Mouse (Mus musculus) hindbrain, embryonic 10.5 days (tissue): ENCODE measurements around the gene Met. TPM values are rescaled to one million over a fixed set of nuclear protein-coding genes. Genes with fewer than 3 reads are reported as not detected.

Experiments used
- DNase-seq: peaks from one replicate; pipeline ENCODE4 v3.0.0-alpha.2; 2017; ENCODE audit warnings: low spot score
- H3K27ac ChIP-seq: fragments of 300-500 bp; sonication (generic); 2 replicates; pipeline ENCODE4 v1.5.1; 2016; ENCODE audit warnings: mild to moderate bottlenecking, moderate library complexity
- H3K27me3 ChIP-seq: fragments of 300-500 bp; sonication (generic); 2 replicates; pipeline ENCODE4 v1.6.1; 2016; ENCODE audit warnings: mild to moderate bottlenecking; ENCODE audit not compliant: poor library complexity, insufficient read depth, severe bottlenecking
- H3K36me3 ChIP-seq: fragments of 300-500 bp; sonication (generic); 2 replicates; pipeline ENCODE4 v1.6.1; 2016; ENCODE audit warnings: mild to moderate bottlenecking, moderate library complexity
- H3K4me1 ChIP-seq: fragments of 300-500 bp; sonication (generic); replicated peaks from 2 replicates; pipeline ENCODE4 v1.6.1; 2016; ENCODE audit warnings: mild to moderate bottlenecking
- H3K4me3 ChIP-seq: fragments of 300-500 bp; sonication (generic); 2 replicates; pipeline ENCODE4 v1.5.1; 2016; ENCODE audit warnings: mild to moderate bottlenecking, moderate library complexity
- H3K9me3 ChIP-seq: fragments of 300-500 bp; sonication (generic); 2 replicates; pipeline ENCODE4 v1.6.1; 2016; ENCODE audit warnings: mild to moderate bottlenecking, moderate library complexity
- WGBS: fragments of 180-500 bp; shearing (Covaris S2); methylation state at CpG from one replicate; pipeline ENCODE4 v1.1.7; 2016; 5-methylcytosine and 5-hydroxymethylcytosine counted together
- polyA plus RNA-seq: library from polyadenylated mRNA; unstranded; fragments of >200 nt; fragmentation: Nextera tagmentation; extraction: Ambion mirVana; gene quantifications from 2 replicates; pipeline ENCODE4 v1.2.1, GENCODE M21; 2016

The Met gene
- polyA plus RNA-seq: 1.9 and 3.2 TPM in 2 replicates

DNA sequence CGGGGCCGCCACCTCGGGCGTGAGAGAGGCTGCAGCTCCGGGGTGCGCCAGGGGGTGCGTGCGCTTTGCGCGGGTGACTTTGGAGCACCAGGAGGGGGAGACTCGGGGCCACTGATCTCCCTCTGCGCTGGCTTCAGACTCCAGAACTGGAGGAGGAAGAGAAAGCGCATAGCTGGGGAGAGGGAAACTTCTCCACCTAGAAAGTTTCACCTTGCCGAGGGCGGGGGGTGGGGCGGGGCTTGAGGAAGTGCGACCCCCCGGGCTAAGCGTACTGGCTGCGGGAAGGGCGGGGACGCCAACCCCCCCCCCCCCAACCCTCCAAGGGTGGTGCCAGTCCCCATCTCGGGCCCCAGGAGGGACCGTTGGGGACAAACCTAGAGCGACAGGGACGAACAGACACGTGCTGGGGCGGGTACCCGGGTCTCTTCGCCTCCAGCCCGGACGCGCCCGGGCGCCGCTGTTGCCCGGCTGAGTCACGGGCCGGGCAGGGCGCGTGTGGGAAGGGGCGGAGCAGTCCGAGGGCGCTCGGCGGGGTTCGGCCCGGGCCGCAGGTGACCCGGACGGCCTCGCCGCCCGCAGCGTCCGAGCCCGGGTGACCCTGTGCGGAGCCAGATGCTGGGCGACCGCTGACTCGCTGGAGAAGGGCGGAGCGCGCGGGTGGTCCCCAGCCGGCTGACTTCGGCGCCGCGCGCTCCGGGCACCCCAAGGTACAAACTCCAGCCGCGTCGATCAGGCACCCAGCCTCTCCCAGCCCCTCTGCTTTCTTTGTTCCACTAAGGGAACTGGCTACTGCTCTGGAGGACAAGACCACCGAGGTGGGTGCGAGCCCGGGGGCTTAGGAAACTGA lies at the start of gene Met:
Gene Met (plus strand): TSS at position 367 of the 847 bp plus-strand sequence.
- H3K36me3 ChIP-seq: no peaks in the 10 kb centered on the region
- no peaks in the 10 kb centered on the region for H3K9me3 ChIP-seq
- peaks cover 23% of the 10 kb centered on the region for H3K4me1 ChIP-seq
- H3K27me3 ChIP-seq: peaks cover 84% of the 10 kb centered on the region
- under 1% methylated on average over 78 of the region's 78 CpGs for WGBS
- H3K4me3 ChIP-seq: peak within 1 kb of the TSS; percentile 72
- peak within 1 kb of the TSS; percentile 78 for H3K27ac ChIP-seq
- DNase-seq: peak; percentile 53

DNA sequence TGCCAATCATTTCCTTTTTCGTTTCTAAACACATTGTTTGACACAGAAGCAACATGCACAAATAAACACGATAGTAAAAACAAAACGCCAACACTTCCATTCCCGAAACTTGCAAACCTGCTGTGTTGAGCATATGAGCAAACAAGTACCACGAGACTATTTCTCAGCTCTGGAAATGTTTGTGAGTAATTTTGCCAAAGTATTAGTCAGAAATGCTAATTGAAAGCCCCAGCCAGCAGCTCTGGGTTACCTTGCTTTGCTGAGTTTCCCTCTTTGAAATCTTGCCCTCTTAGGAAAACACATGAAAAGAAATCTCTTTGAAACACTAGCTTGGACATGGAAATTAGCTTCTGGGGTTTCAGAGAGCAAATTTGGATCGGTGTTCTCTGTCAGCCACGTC lies 45.4 kb upstream of the Met start:
- 70% methylated on average over 7 of the region's 7 CpGs for WGBS
- no peaks in the 10 kb centered on the region for H3K9me3 ChIP-seq
- no peak overlapping the region for H3K4me3 ChIP-seq
- no peak for DNase-seq
- H3K4me1 ChIP-seq: no peaks in the 10 kb centered on the region
- H3K36me3 ChIP-seq: no peaks in the 10 kb centered on the region
- H3K27ac ChIP-seq: no peak overlapping the region
- no peaks in the 10 kb centered on the region for H3K27me3 ChIP-seq

DNA sequence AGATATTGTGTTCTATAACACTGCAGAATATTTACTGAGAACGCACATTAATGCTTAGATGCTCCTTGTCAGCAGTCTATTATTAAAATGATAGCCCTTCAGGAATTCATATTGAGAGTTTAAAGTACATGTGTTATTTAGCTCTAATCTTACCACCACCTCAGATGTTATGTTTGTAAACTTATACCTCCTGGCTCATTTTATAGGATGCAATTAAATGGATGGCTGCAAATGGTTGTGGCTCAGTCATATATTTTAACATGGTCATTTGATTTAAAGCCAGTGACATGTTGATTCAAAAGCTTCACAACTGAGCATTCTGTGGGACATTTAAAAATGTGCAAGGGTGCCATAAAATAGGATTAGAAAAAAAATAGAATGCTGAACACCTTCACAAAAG lies 41.2 kb upstream of the Met start:
- Histone ChIP-seq H3K36me3 (no peaks in the 10 kb centered on the region), H3K9me3 (no peaks in the 10 kb centered on the region), H3K27ac (no peak overlapping the region), H3K27me3 (no peaks in the 10 kb centered on the region), H3K4me3 (no peak overlapping the region), H3K4me1 (no peaks in the 10 kb centered on the region)
- WGBS: 94% methylated on average over 1 of the region's 1 CpGs
- DNase-seq: no peak

DNA sequence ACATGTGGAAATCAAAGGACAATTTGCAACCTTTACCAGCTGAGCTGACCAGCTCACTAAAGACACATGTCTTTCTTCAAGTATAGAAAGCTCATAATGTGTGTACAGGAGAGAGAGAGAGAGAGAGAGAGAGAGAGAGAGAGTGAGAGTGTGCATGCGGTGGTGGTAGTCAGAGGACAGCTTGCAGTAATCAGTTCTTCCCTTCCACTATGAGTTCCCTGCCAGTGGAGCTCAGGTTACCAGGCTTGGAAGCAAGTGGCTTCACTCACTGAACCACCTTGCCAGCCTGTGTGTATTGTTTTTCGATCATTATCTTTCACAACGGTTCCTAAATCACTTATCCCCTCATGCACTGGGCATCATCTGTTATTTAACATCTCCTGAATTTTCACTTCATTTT lies 34.6 kb upstream of the Met start:
- no peak for DNase-seq

DNA sequence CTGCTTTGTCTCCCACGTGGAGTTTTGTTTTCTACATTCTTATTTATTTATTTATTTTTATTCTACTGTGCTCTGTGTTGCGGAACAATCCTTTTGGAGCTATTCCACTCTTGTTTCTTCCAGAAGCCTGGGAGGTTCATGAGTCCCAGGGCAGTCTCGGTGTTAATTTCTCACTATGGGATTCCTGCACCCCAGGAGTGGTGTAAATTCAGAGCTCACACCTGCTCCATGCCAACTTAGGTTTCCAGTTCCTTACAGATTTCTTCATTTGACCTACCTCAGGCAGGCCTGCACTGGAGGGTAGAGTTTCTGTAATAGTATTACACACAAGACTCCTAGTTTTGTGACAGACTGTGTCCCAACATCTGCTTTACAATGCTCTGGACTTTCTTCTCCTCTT lies 34.0 kb upstream of the Met start:
- DNase-seq: no peak
- no peaks in the 10 kb centered on the region for H3K4me1 ChIP-seq
- H3K36me3 ChIP-seq: no peaks in the 10 kb centered on the region
- H3K9me3 ChIP-seq: no peaks in the 10 kb centered on the region
- H3K27ac ChIP-seq: no peak overlapping the region
- WGBS: 74% methylated on average over 3 of the region's 3 CpGs
- no peaks in the 10 kb centered on the region for H3K27me3 ChIP-seq
- H3K4me3 ChIP-seq: no peak overlapping the region

More for the DNA sequence above, 34.6 kb upstream of the Met start:
- H3K4me3 ChIP-seq: no peak overlapping the region
- H3K36me3 ChIP-seq: no peaks in the 10 kb centered on the region
- 81% methylated on average over 3 of the region's 3 CpGs for WGBS
- H3K9me3 ChIP-seq: no peaks in the 10 kb centered on the region
- no peak overlapping the region for H3K27ac ChIP-seq
- no peaks in the 10 kb centered on the region for H3K27me3 ChIP-seq
- no peaks in the 10 kb centered on the region for H3K4me1 ChIP-seq

DNA sequence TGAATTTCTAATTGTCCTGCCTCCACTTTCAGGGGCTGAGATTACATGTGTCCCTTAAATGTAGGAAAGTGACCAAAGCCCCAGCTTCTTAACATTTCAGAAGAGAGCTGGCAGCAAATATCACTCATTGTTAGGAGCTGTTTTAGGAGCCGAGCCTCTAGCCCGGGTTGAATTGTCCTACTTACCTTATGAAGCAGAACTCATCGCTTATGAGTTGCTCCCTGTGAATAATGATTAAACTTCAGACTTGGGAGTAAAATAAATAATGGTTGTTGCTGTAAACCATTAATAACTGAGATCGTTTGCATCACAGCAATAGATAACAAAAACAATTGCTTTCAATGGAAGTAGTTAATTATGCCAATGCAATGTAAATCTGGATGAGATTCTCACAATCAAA lies 20.3 kb upstream of the Met start:
- Histone ChIP-seq H3K27ac (no peak overlapping the region), H3K4me1 (no peaks in the 10 kb centered on the region)

DNA sequence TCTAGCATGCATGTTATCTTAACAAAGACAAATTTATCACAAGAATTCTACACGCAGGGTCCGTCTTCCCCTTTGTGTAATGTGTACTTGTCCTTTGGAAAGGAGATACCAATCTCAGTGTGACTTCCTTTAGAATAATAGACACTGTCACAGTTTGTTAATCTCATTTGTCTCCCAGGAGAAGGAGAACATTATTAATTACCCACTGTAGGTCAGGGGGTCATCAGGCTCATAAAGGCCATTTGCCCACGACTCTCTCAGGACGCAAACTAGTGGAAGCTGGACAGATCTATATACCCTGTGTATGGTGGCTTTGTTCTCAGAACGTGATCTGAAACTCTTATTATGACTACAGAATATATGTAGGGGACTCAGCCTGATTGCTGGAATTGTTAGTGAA lies 12.3 kb upstream of the Met start:
- peak; percentile 20 for DNase-seq
- Histone ChIP-seq H3K27ac (no peak overlapping the region), H3K27me3 (peaks cover 66% of the 10 kb centered on the region)

More for the DNA sequence above, 20.3 kb upstream of the Met start:
- DNase-seq: no peak
- no peaks in the 10 kb centered on the region for H3K36me3 ChIP-seq
- no peaks in the 10 kb centered on the region for H3K9me3 ChIP-seq
- H3K4me3 ChIP-seq: no peak overlapping the region
- peaks cover 4% of the 10 kb centered on the region for H3K27me3 ChIP-seq
- WGBS: 88% methylated on average over 4 of the region's 4 CpGs

DNA sequence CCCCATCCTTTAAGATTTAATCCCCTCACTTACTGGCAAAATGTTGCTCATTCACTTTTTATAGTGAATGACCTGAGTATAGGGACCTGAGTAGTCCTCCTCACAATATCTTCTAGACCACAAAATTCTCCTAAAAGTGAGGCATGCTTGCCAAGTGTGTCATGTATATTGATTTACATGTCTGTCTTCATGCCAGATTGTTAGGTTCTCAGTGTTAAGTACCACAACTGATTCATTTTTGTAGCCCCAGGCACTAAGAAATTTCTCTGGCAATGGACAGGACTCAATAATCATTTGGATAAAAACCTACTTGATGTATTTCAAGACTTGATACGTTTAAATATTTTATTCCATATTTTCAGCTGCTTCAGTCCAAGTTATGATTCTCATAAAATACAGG lies 8.5 kb upstream of the Met start:
- Histone ChIP-seq H3K27me3 (peaks cover 74% of the 10 kb centered on the region), H3K4me1 (peaks cover 13% of the 10 kb centered on the region), H3K36me3 (no peaks in the 10 kb centered on the region), H3K4me3 (no peak overlapping the region), H3K27ac (no peak overlapping the region), H3K9me3 (no peaks in the 10 kb centered on the region)
- no peak for DNase-seq
- 86% methylated on average over 1 of the region's 1 CpGs for WGBS

More for the DNA sequence above, 12.3 kb upstream of the Met start:
- Histone ChIP-seq H3K4me3 (no peak overlapping the region), H3K4me1 (peaks cover 8% of the 10 kb centered on the region; the same call in 1 of the 2 replicates), H3K36me3 (no peaks in the 10 kb centered on the region), H3K9me3 (no peaks in the 10 kb centered on the region)
- WGBS: 10% methylated on average over 5 of the region's 5 CpGs

DNA sequence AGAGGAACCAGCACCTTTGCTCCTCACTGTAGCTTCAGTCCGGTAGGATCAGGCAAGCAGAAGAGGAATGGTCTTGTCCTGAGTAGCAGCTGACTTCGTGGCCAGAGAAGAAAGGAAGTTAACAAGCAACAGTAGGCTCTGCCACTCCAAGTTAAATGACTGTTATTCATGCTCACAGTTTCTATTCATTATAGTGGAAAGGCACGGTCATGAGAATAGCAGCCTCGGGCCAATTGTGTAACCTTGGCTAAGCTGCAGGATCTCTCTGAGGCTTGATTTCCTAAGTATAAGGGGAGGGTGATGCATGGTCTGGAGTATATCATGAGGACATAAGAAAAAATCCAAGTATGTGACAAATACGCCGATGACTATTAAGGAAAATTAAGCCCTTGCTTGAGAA lies 4.0 kb upstream of the Met start:
- H3K4me3 ChIP-seq: no peak overlapping the region
- peaks cover 85% of the 10 kb centered on the region for H3K27me3 ChIP-seq
- no peak overlapping the region for H3K27ac ChIP-seq
- WGBS: 54% methylated on average over 6 of the region's 6 CpGs
- H3K36me3 ChIP-seq: no peaks in the 10 kb centered on the region
- DNase-seq: no peak
- no peaks in the 10 kb centered on the region for H3K9me3 ChIP-seq
- peaks cover 19% of the 10 kb centered on the region for H3K4me1 ChIP-seq

DNA sequence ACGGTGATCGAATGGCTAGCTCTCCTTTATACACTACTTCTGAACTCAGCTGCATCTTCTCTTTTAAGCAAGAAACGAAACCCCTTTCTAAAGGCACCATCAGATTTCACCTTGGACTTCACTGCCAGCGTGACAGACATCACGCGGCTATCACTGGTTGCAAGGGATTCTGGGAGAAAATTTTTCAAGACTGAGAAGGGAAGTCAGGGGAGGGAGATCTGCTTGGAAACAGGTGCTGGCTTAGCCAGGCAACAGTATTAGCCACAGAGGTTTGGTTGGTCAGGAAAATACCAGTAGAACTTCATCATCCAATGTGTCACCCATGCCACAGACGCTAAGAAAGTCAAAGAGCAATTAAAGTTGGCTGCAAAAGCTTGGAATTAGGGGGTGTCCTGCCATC lies 2.2 kb upstream of the Met start:
- no peak overlapping the region for H3K4me3 ChIP-seq
- no peaks in the 10 kb centered on the region for H3K36me3 ChIP-seq
- WGBS: 82% methylated on average over 7 of the region's 7 CpGs
- no peak for DNase-seq
- H3K27ac ChIP-seq: no peak overlapping the region
- peaks cover 23% of the 10 kb centered on the region for H3K4me1 ChIP-seq
- H3K9me3 ChIP-seq: no peaks in the 10 kb centered on the region
- H3K27me3 ChIP-seq: peaks cover 91% of the 10 kb centered on the region

DNA sequence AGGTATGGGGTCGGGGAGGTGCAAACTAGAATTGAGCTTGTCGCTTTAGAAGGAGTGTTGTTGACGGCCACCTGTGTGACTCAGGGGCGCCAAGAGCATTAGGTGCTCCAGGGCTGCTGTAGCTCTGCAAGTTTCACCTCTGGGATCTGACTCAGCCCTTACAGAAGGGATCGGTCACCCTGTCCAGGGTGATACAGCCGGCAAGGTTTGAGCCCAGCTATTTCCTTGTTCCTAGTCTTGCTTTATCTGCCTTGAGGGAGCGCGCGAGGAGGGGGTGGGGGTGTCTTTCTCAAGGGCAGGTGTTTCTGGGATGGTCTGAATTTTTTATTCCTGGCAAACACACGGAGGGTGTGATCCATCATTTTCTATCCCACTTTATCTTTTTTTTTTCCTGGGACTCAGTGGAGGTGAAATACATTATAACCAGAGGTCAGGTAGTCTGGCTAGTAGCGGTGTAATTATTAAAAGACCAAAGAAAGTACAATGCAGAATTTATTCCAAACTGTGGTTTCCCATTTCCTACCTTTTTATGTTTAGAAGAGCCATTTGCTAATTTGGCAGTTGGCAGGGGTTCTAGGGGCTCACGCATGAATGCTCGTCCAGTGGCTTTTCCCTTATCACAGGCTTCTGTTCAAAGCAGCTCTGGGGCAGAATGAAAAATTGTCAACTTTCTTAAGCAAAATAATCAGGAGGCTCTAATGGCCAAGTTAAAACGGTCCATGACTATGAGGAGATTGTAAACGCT lies 853 bp downstream of the Met start:
- Histone ChIP-seq H3K4me1 (peaks cover 21% of the 10 kb centered on the region), H3K9me3 (no peaks in the 10 kb centered on the region), H3K27ac (peak overlapping the region; percentile 78), H3K27me3 (peaks cover 76% of the 10 kb centered on the region), H3K36me3 (no peaks in the 10 kb centered on the region), H3K4me3 (peak overlapping the region; percentile 72)
- 11% methylated on average over 15 of the region's 15 CpGs for WGBS
- DNase-seq: no peak

DNA sequence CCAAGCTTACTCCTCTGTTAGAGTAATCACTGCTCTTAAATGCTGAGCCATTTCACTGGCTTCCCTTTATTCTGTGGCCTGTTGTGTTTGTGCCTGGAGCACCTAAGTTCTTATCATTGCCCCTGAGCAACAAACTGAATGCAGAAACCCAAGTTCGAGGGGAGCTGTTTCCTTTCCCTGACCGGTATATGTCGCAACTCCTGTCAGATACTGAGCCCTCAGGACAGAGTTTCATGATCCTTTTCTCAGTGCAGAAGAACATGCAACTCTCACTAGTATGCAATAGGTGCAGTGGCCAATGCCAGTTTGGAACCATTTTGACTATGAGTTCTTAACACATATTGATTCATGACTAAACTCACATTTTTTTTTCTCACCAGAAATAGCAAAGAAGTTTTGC lies 2.9 kb downstream of the Met start:
- no peaks in the 10 kb centered on the region for H3K36me3 ChIP-seq
- H3K27me3 ChIP-seq: peaks cover 57% of the 10 kb centered on the region
- H3K9me3 ChIP-seq: no peaks in the 10 kb centered on the region
- WGBS: 89% methylated on average over 3 of the region's 3 CpGs
- H3K27ac ChIP-seq: no peak overlapping the region
- peaks cover 18% of the 10 kb centered on the region for H3K4me1 ChIP-seq
- DNase-seq: no peak
- no peak overlapping the region for H3K4me3 ChIP-seq

DNA sequence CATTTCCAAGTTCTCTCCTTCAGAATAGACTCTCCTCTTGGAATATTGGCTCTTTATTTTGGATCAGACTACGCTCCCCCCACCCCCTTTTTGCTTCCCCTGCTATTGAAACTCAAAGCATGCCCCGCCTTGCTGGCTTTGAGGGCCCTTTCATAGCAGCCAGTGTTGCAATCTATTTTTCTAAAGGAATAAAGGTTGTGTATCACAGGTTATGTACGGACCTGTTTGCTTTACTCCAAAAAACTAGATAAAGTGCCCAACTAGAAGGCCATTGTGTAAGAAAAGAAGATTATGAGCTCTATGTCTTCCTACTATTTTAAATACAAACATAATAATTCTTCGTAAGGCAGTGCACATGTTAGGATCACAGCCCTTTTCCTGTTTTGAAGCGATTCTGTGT lies 5.4 kb downstream of the Met start:
- Histone ChIP-seq H3K36me3 (no peaks in the 10 kb centered on the region), H3K9me3 (no peaks in the 10 kb centered on the region), H3K27ac (no peak overlapping the region), H3K4me1 (peaks cover 9% of the 10 kb centered on the region), H3K27me3 (peaks cover 34% of the 10 kb centered on the region), H3K4me3 (no peak overlapping the region)
- DNase-seq: no peak
- 91% methylated on average over 5 of the region's 5 CpGs for WGBS
